Mouse (Mus musculus) liver, adult 2 months (tissue): ENCODE results near the gene Olfr305.

ENCODE experiments used
- CTCF ChIP-seq: fragments of 200-500 bp; IDR thresholded peaks from 2 replicates; pipeline ENCODE4 v1.5.1; 2011; ENCODE audit warnings: low read depth, low read length, control low read depth
- POLR2A ChIP-seq: fragments of 200-500 bp; IDR thresholded peaks from 2 replicates; pipeline ENCODE4 v1.6.1; 2011; ENCODE audit warnings: low read length, control low read depth; ENCODE audit not compliant: insufficient read depth; ENCODE audit errors: extremely low read depth

DNA sequence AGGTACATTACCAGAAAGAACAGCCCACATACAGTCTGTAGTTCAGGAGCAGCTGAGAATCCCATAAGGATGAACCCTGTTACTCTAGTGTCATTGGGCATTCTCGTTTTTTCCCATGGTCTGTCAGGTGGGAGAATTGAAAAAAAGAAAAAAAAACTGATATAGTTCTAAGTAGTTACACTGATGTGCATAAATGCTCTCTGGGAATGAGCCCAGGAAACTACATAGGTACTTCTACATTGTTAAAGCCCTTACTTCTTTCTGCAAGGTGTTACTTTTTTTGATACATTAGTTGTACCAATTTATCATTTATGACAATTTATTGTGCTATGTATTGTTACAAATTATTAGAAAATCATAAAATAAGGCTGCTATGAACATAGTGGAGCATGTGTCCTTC lies 19.8 kb upstream of the Olfr305 start, which contains the start of gene Olfr304:
- TF ChIP-seq CTCF = no peak
- no peak for TF ChIP-seq POLR2A
